Mouse (Mus musculus) forebrain, embryonic 14.5 days (tissue): ENCODE measurements at regions not wholly inside any gene's neighbourhood (a gene's known extent, or its start where the extent isn't known, plus 50 kb on each side); places are given as distances from the start of the nearest gene placed in this dataset.
A peak's percentile ranks its signal among the peaks of the same experiment; 100 is the strongest.

Experiments
- ATAC-seq: fragments of 200-750 bp; cut with Nextera tagmentation; 2 replicates; pipeline ENCODE4 v1.8.0; 2017; ENCODE audit warnings: mild to moderate bottlenecking, moderate library complexity
- DNase-seq: peaks from one replicate; pipeline ENCODE4 v3.0.0-alpha.2; 2015; ENCODE audit warnings: low spot score
- H3K27ac ChIP-seq: fragments of 300-500 bp; sonication (generic); 2 replicates; pipeline ENCODE4 v1.5.1; 2014; ENCODE audit warnings: low read depth, mild to moderate bottlenecking, control low read depth, low read length, moderate library complexity
- H3K27me3 ChIP-seq: fragments of 300-500 bp; sonication (generic); replicated peaks from 2 replicates; pipeline ENCODE4 v1.6.1; 2014; ENCODE audit warnings: low read length, control low read depth, mixed read lengths; ENCODE audit not compliant: control insufficient read depth, insufficient read depth
- H3K36me3 ChIP-seq: fragments of 300-500 bp; sonication (generic); 2 replicates; pipeline ENCODE4 v1.6.1; 2014; ENCODE audit warnings: low read length, control low read depth; ENCODE audit not compliant: control insufficient read depth, insufficient read depth
- H3K4me1 ChIP-seq: fragments of 300-500 bp; sonication (generic); 2 replicates; pipeline ENCODE4 v1.6.1; 2014; ENCODE audit warnings: antibody characterized with exemption, low read length, control low read depth; ENCODE audit not compliant: control insufficient read depth, insufficient read depth
- H3K4me2 ChIP-seq: fragments of 300-500 bp; sonication (generic); 2 replicates; pipeline ENCODE4 v1.6.1; 2014; ENCODE audit warnings: mild to moderate bottlenecking, control low read depth, low read length
- H3K4me3 ChIP-seq: fragments of 300-500 bp; sonication (generic); 2 replicates; pipeline ENCODE4 v1.5.1; 2014; ENCODE audit warnings: low read depth, low read length, control low read depth
- H3K9ac ChIP-seq: fragments of 300-500 bp; sonication (generic); 2 replicates; pipeline ENCODE4 v1.6.1; 2014; ENCODE audit warnings: mild to moderate bottlenecking, low read length, control low read depth, moderate library complexity
- H3K9me3 ChIP-seq: fragments of 300-500 bp; sonication (generic); replicated peaks from 2 replicates; pipeline ENCODE4 v1.6.1; 2016; ENCODE audit warnings: low read length, control low read depth, mixed read lengths; ENCODE audit not compliant: control insufficient read depth
- WGBS: fragments of 180-500 bp; shearing (Covaris S2); extraction: QIAGEN DNeasy Blood & Tissue Kit; methylation state at CpG from one replicate; pipeline ENCODE4 v1.1.7; 2014; 5-methylcytosine and 5-hydroxymethylcytosine counted together

- no peak for ATAC-seq
- Histone ChIP-seq H3K4me1 (no peaks in the 10 kb centered on the region), H3K36me3 (no peaks in the 10 kb centered on the region), H3K9me3 (no peaks in the 10 kb centered on the region), H3K27ac (no peak overlapping the region), H3K4me2 (no peak overlapping the region), H3K27me3 (no peaks in the 10 kb centered on the region), H3K4me3 (no peak overlapping the region), H3K9ac (no peak overlapping the region)
- no peak for DNase-seq
- 52% methylated on average over 5 of the region's 5 CpGs for WGBS
These were observed 208.0 kb upstream of the Btbd3 start for GRCm38 (mm10) chr2:138048341-138048740.

GRCm38 (mm10) chr2:138047781-138048201 is 208.6 kb upstream of the Btbd3 start:
- no peak overlapping the region for H3K4me3 ChIP-seq
- DNase-seq (peak; percentile 22), ATAC-seq (peak; percentile 63; the same call in 1 of the 2 replicates)
- no peaks in the 10 kb centered on the region for H3K36me3 ChIP-seq
- WGBS: 47% methylated on average over 11 of the region's 11 CpGs
- no peak overlapping the region for H3K4me2 ChIP-seq
- no peak overlapping the region for H3K27ac ChIP-seq
- no peaks in the 10 kb centered on the region for H3K27me3 ChIP-seq
- no peaks in the 10 kb centered on the region for H3K9me3 ChIP-seq
- no peak overlapping the region for H3K9ac ChIP-seq
- H3K4me1 ChIP-seq: no peaks in the 10 kb centered on the region

- WGBS: 76% methylated on average over 10 of the region's 10 CpGs
- no peaks in the 10 kb centered on the region for H3K27me3 ChIP-seq
- no peak overlapping the region for H3K4me2 ChIP-seq
- no peaks in the 10 kb centered on the region for H3K9me3 ChIP-seq
- no peak overlapping the region for H3K4me3 ChIP-seq
- no peak for DNase-seq
- no peaks in the 10 kb centered on the region for H3K36me3 ChIP-seq
- ATAC-seq: no peak
- H3K4me1 ChIP-seq: no peaks in the 10 kb centered on the region
- no peak overlapping the region for H3K9ac ChIP-seq
- no peak overlapping the region for H3K27ac ChIP-seq
These were observed 209.0 kb upstream of the Btbd3 start for GRCm38 (mm10) chr2:138047361-138047760.

GRCm38 (mm10) chr2:138046918-138047317 is 209.4 kb upstream of the Btbd3 start:
- WGBS: 91% methylated on average over 3 of the region's 3 CpGs
- Histone ChIP-seq H3K36me3 (no peaks in the 10 kb centered on the region), H3K27me3 (no peaks in the 10 kb centered on the region), H3K9me3 (no peaks in the 10 kb centered on the region), H3K9ac (no peak overlapping the region), H3K27ac (no peak overlapping the region), H3K4me2 (no peak overlapping the region), H3K4me1 (no peaks in the 10 kb centered on the region), H3K4me3 (no peak overlapping the region)
- DNase-seq (no peak), ATAC-seq (no peak)

- Histone ChIP-seq H3K4me1 (no peaks in the 10 kb centered on the region), H3K27me3 (no peaks in the 10 kb centered on the region), H3K27ac (no peak overlapping the region), H3K4me2 (no peak overlapping the region), H3K9ac (no peak overlapping the region), H3K9me3 (no peaks in the 10 kb centered on the region), H3K4me3 (no peak overlapping the region), H3K36me3 (no peaks in the 10 kb centered on the region)
- 48% methylated on average over 5 of the region's 5 CpGs for WGBS
- no peak for DNase-seq
- ATAC-seq: no peak
These were observed 210.3 kb upstream of the Btbd3 start for GRCm38 (mm10) chr2:138045933-138046642.

- Histone ChIP-seq H3K9ac (no peak overlapping the region), H3K9me3 (no peaks in the 10 kb centered on the region), H3K4me3 (no peak overlapping the region), H3K4me2 (no peak overlapping the region), H3K4me1 (no peaks in the 10 kb centered on the region), H3K27me3 (no peaks in the 10 kb centered on the region), H3K36me3 (no peaks in the 10 kb centered on the region), H3K27ac (no peak overlapping the region)
- no peak for ATAC-seq
- no peak for DNase-seq
- 88% methylated on average over 6 of the region's 6 CpGs for WGBS
These were observed 215.7 kb upstream of the Btbd3 start for GRCm38 (mm10) chr2:138040706-138041105.

- 86% methylated on average over 5 of the region's 5 CpGs for WGBS
- no peak for ATAC-seq
- H3K4me3 ChIP-seq: no peak overlapping the region
- H3K4me1 ChIP-seq: no peaks in the 10 kb centered on the region
- no peaks in the 10 kb centered on the region for H3K9me3 ChIP-seq
- no peak overlapping the region for H3K4me2 ChIP-seq
- DNase-seq: no peak
- no peaks in the 10 kb centered on the region for H3K27me3 ChIP-seq
- no peak overlapping the region for H3K27ac ChIP-seq
- H3K9ac ChIP-seq: no peak overlapping the region
- H3K36me3 ChIP-seq: no peaks in the 10 kb centered on the region
These were observed 216.1 kb upstream of the Btbd3 start for GRCm38 (mm10) chr2:138040302-138040701.

- no peaks in the 10 kb centered on the region for H3K36me3 ChIP-seq
- no peak for DNase-seq
- H3K4me1 ChIP-seq: no peaks in the 10 kb centered on the region
- no peak overlapping the region for H3K4me3 ChIP-seq
- 87% methylated on average over 8 of the region's 8 CpGs for WGBS
- no peak overlapping the region for H3K4me2 ChIP-seq
- no peaks in the 10 kb centered on the region for H3K27me3 ChIP-seq
- no peak overlapping the region for H3K9ac ChIP-seq
- peak; percentile 46; the same call in 1 of the 2 replicates for ATAC-seq
- peak overlapping the region; percentile 52; the same call in 1 of the 2 replicates for H3K27ac ChIP-seq
- no peaks in the 10 kb centered on the region for H3K9me3 ChIP-seq
These were observed 222.1 kb upstream of the Btbd3 start for GRCm38 (mm10) chr2:138034123-138034736.

GRCm38 (mm10) chr2:138033379-138034122 is 222.8 kb upstream of the Btbd3 start:
- Histone ChIP-seq H3K9ac (no peak overlapping the region), H3K36me3 (no peaks in the 10 kb centered on the region), H3K27ac (peak overlapping the region; percentile 30; the same call in 1 of the 2 replicates), H3K4me1 (no peaks in the 10 kb centered on the region), H3K4me2 (no peak overlapping the region), H3K27me3 (no peaks in the 10 kb centered on the region), H3K4me3 (no peak overlapping the region), H3K9me3 (no peaks in the 10 kb centered on the region)
- DNase-seq (peak; percentile 87), ATAC-seq (peak; percentile 93)
- 37% methylated on average over 11 of the region's 11 CpGs for WGBS
